Mouse (Mus musculus) midbrain, postnatal 0 days (tissue): ENCODE results near the gene Cul3. TPM values are rescaled to one million over a fixed set of nuclear protein-coding genes. Genes with fewer than 3 reads are reported as not detected.

Experiments used
- ATAC-seq: fragments of 200-750 bp; cut with Nextera tagmentation; 2 replicates; pipeline ENCODE4 v1.8.0; 2017; ENCODE audit warnings: moderate number of reproducible peaks, mild to moderate bottlenecking, moderate TSS enrichment, moderate library complexity; ENCODE audit not compliant: low FRiP score
- DNase-seq: peaks from one replicate; pipeline ENCODE4 v3.0.0-alpha.2; 2015; ENCODE audit warnings: low spot score
- H3K27ac ChIP-seq: fragments of 300-500 bp; sonication (generic); 2 replicates; pipeline ENCODE4 v1.5.1; 2014; ENCODE audit warnings: low read depth, mild to moderate bottlenecking, low read length, mixed read lengths
- H3K27me3 ChIP-seq: fragments of 300-500 bp; sonication (generic); 2 replicates; pipeline ENCODE4 v1.6.1; 2014; ENCODE audit warnings: low read length, control low read depth, mixed read lengths; ENCODE audit not compliant: insufficient read depth
- H3K36me3 ChIP-seq: fragments of 300-500 bp; sonication (generic); 2 replicates; pipeline ENCODE4 v1.6.1; 2014; ENCODE audit warnings: low read length, control low read depth, mixed read lengths; ENCODE audit not compliant: insufficient read depth
- H3K4me1 ChIP-seq: fragments of 300-500 bp; sonication (generic); 2 replicates; pipeline ENCODE4 v1.6.1; 2014; ENCODE audit warnings: mild to moderate bottlenecking, control low read depth, antibody characterized with exemption, low read length, mixed read lengths; ENCODE audit not compliant: insufficient read depth
- H3K4me2 ChIP-seq: fragments of 300-500 bp; sonication (generic); 2 replicates; pipeline ENCODE4 v1.6.1; 2014; ENCODE audit warnings: low read depth, mild to moderate bottlenecking, low read length, mixed read lengths; ENCODE audit not compliant: poor library complexity, severe bottlenecking
- H3K4me3 ChIP-seq: fragments of 300-500 bp; sonication (generic); 2 replicates; pipeline ENCODE4 v1.5.1; 2014; ENCODE audit warnings: low read depth, mild to moderate bottlenecking, low read length, moderate library complexity
- H3K9ac ChIP-seq: fragments of 300-500 bp; sonication (generic); replicated peaks from 2 replicates; pipeline ENCODE4 v1.6.1; 2014; ENCODE audit warnings: mild to moderate bottlenecking, low read length, moderate library complexity, mixed read lengths; ENCODE audit not compliant: poor library complexity, severe bottlenecking
- H3K9me3 ChIP-seq: fragments of 300-500 bp; sonication (generic); 2 replicates; pipeline ENCODE4 v1.6.1; 2016; ENCODE audit warnings: low read length, control low read depth
- CTCF ChIP-seq: IDR thresholded peaks from 2 replicates; pipeline ENCODE4 v1.5.1; 2016; ENCODE audit warnings: antibody characterized with exemption, mild to moderate bottlenecking
- WGBS: fragments of 180-500 bp; shearing (Covaris S2); extraction: QIAGEN DNeasy Blood & Tissue Kit; methylation state at CpG from one replicate; pipeline ENCODE4 v1.1.7; 2014; 5-methylcytosine and 5-hydroxymethylcytosine counted together
- polyA plus RNA-seq: library from polyadenylated mRNA; unstranded; fragments of >200 nt; fragmentation: Nextera tagmentation; extraction: Ambion mirVana; gene quantifications from 2 replicates; pipeline ENCODE4 v1.2.1, GENCODE M21; 2015
- total RNA-seq: library from RNA; depleted of rRNA; stranded (reverse); fragments of >200 nt; gene quantifications from 2 replicates; pipeline ENCODE4 v1.2.3, GENCODE M21; 2014; rRNA removed

Gene Cul3
- total RNA-seq (91.2 and 95.2 TPM in 2 replicates), polyA plus RNA-seq (26.5 and 28.3 TPM in 2 replicates)

GRCm38 (mm10) chr1:80340436-80341376, at the start of gene Cul3:
Gene Cul3, minus strand, starts transcription at chr1:80340480.
- H3K27ac ChIP-seq, result peak within 1 kb of the TSS; percentile 100
- H3K9ac ChIP-seq, result peak within 1 kb of the TSS; percentile 98
- TF ChIP-seq CTCF, result no peak
- H3K27me3 ChIP-seq, result no peaks in the 10 kb centered on the region
- H3K4me1 ChIP-seq, result peaks cover 9% of the 10 kb centered on the region
- no peaks in the 10 kb centered on the region for H3K36me3 ChIP-seq
- H3K4me2 ChIP-seq, result peak within 1 kb of the TSS; percentile 76
- peak within 1 kb of the TSS; percentile 98 for H3K4me3 ChIP-seq
- H3K9me3 ChIP-seq, result no peaks in the 10 kb centered on the region
- 3% methylated on average over 44 of the region's 85 CpGs for WGBS
- ATAC-seq (peak; percentile 99), DNase-seq (peak; percentile 99)

GRCm38 (mm10) chr1:80389518-80389917, 49.2 kb upstream of the Cul3 start:
- 88% methylated on average over 7 of the region's 7 CpGs for WGBS
- DNase-seq, result no peak

GRCm38 (mm10) chr1:80383613-80384589, 43.6 kb upstream of the Cul3 start:
- H3K36me3 ChIP-seq, result no peaks in the 10 kb centered on the region
- 85% methylated on average over 25 of the region's 25 CpGs for WGBS
- no peaks in the 10 kb centered on the region for H3K27me3 ChIP-seq
- no peaks in the 10 kb centered on the region for H3K4me1 ChIP-seq
- no peak for ATAC-seq
- no peak for TF ChIP-seq CTCF
- H3K9me3 ChIP-seq, result 0 out of 2 replicates have a peak, but pooled peaks cover 3% of the 10 kb centered on the region
- H3K4me3 ChIP-seq, result no peak overlapping the region
- H3K4me2 ChIP-seq, result no peak overlapping the region
- H3K9ac ChIP-seq, result no peak overlapping the region
- DNase-seq, result no peak
- H3K27ac ChIP-seq, result no peak overlapping the region

More at GRCm38 (mm10) chr1:80389518-80389917, 49.2 kb upstream of the Cul3 start:
- Histone ChIP-seq H3K36me3 (no peaks in the 10 kb centered on the region), H3K4me1 (no peaks in the 10 kb centered on the region), H3K9ac (no peak overlapping the region), H3K9me3 (0 out of 2 replicates have a peak, but pooled peaks cover 3% of the 10 kb centered on the region), H3K4me2 (no peak overlapping the region), H3K27ac (no peak overlapping the region), H3K4me3 (no peak overlapping the region), H3K27me3 (no peaks in the 10 kb centered on the region)
- ATAC-seq, result no peak
- no peak for TF ChIP-seq CTCF

- no peak overlapping the region for H3K4me3 ChIP-seq
- H3K36me3 ChIP-seq, result no peaks in the 10 kb centered on the region
- no peak overlapping the region for H3K27ac ChIP-seq
- H3K9ac ChIP-seq, result no peak overlapping the region
- ATAC-seq (no peak), DNase-seq (no peak)
- 85% methylated on average over 7 of the region's 7 CpGs for whole genome bisulfite sequencing
- 0 out of 2 replicates have a peak, but pooled peaks cover 3% of the 10 kb centered on the region for H3K9me3 ChIP-seq
- H3K4me2 ChIP-seq, result no peak overlapping the region
- H3K4me1 ChIP-seq, result no peaks in the 10 kb centered on the region
- H3K27me3 ChIP-seq, result no peaks in the 10 kb centered on the region
- TF ChIP-seq CTCF, result no peak
These were observed 42.6 kb upstream of the Cul3 start for GRCm38 (mm10) chr1:80382928-80383327.

GRCm38 (mm10) chr1:80381302-80381701, 41.0 kb upstream of the Cul3 start:
- no peaks in the 10 kb centered on the region for H3K36me3 ChIP-seq
- H3K27ac ChIP-seq, result no peak overlapping the region
- H3K27me3 ChIP-seq, result no peaks in the 10 kb centered on the region
- TF ChIP-seq CTCF, result no peak
- no peak for ATAC-seq
- no peak overlapping the region for H3K4me2 ChIP-seq
- H3K4me3 ChIP-seq, result no peak overlapping the region
- H3K4me1 ChIP-seq, result no peaks in the 10 kb centered on the region
- no peak for DNase-seq
- peaks cover 3% of the 10 kb centered on the region; the same call in 1 of the 2 replicates for H3K9me3 ChIP-seq
- no peak overlapping the region for H3K9ac ChIP-seq
- 31% methylated on average over 3 of the region's 4 CpGs for WGBS
